Mouse (Mus musculus): ENCODE data around the gene Aip.
"Not testable (repeated sequence)": the region's sequence is repeated elsewhere in the genome, so short reads cannot be mapped to it uniquely, and the experiment has no call there.

The Aip gene

GRCm38 (mm10) chr19:4083826-4084225 is 41.8 kb downstream of the Aip start:
- ChIA-PET POLR2A (interaction anchor here in 3 of 4 experiments (0.7 to 6.7 kb wide), 16 partner anchors 10 to 199 kb away, joined by 3 to 45 read pairs (median 4); partner anchors contain the start of genes Cdk2ap2 (in 3 of the 3), Ankrd13d (in 1 of the 3), Gstp2 (in 1 of the 3) and Rad9a (in 1 of the 3)), CTCF (interaction anchor here in 3 of 4 experiments (0.6 to 2.4 kb wide), 9 partner anchors 9 to 285 kb away, joined by 3 to 11 read pairs (median 4); partner anchors contain the start of gene Cdk2ap2 (in 1 of the 3))

- POLR2A ChIA-PET, result interaction anchor here in 3 of 4 experiments (0.6 to 6.7 kb wide), 11 partner anchors 11 to 147 kb away, joined by 3 to 45 read pairs (median 4); partner anchors contain the start of genes Cdk2ap2 (in 3 of the 3) and Rad9a (in 1 of the 3)
- CTCF ChIA-PET, result interaction anchor here in 3 of 4 experiments (0.6 to 1.7 kb wide), 8 partner anchors 9 to 373 kb away, joined by 3 to 10 read pairs (median 4); partner anchors contain the start of gene Cdk2ap2 (in 1 of the 3)
Observed at GRCm38 (mm10) chr19:4083316-4083715, 42.3 kb downstream of the Aip start.

GRCm38 (mm10) chr19:4082219-4082965 is 43.3 kb downstream of the Aip start:
- POLR2A ChIA-PET, result interaction anchor here in 3 of 4 experiments (0.5 to 6.7 kb wide), 7 partner anchors 12 to 1005 kb away, joined by 3 to 45 read pairs (median 7); partner anchors contain the start of genes Cdk2ap2 (in 2 of the 3) and Ndufv1 (in 1 of the 3)
- CTCF ChIA-PET, result interaction anchor here in 2 of 4 experiments (0.6 to 1.2 kb wide), 2 partner anchors 8 to 374 kb away, joined by 3 read pairs; no protein-coding TSS in a partner anchor

- POLR2A ChIA-PET, result interaction anchor here in 2 of 4 experiments (1.0 to 6.7 kb wide), 4 partner anchors 13 to 69 kb away, joined by 3 to 45 read pairs (median 5); partner anchors contain the start of genes Cdk2ap2 (in 1 of the 2) and Ndufv1 (in 1 of the 2)
- CTCF ChIA-PET, result interaction anchor here in 1 of 4 experiments (0.8 kb wide), 1 partner anchor 29 kb away, joined by 3 read pairs; no protein-coding TSS in a partner anchor
Observed at GRCm38 (mm10) chr19:4081394-4081793, 44.3 kb downstream of the Aip start, which contains the start of gene Cabp2. Cabp2 (plus strand) TSS chr19:4081578.

- POLR2A ChIA-PET, result interaction anchor here in 2 of 4 experiments (0.6 to 6.7 kb wide), 4 partner anchors 12 to 223 kb away, joined by 3 to 45 read pairs (median 4); partner anchors contain the start of gene Cdk2ap2 (in 1 of the 2)
- CTCF ChIA-PET, result interaction anchor here in 1 of 4 experiments (0.8 kb wide), 1 partner anchor 29 kb away, joined by 3 read pairs; no protein-coding TSS in a partner anchor
Observed at GRCm38 (mm10) chr19:4080511-4081009, 45.1 kb downstream of the Aip start.

- CTCF ChIA-PET, result interaction anchor here in 1 of 4 experiments (0.6 kb wide), 1 partner anchor 107 kb away, joined by 3 read pairs; the partner anchor contains the start of gene Aldh3b2
Observed at GRCm38 (mm10) chr19:4079594-4079993, 46.1 kb downstream of the Aip start.

GRCm38 (mm10) chr19:4075531-4075930 is 50.1 kb downstream of the Aip start:
- POLR2A ChIA-PET, result no interaction called here

More at GRCm38 (mm10) chr19:4079594-4079993, 46.1 kb downstream of the Aip start:
- POLR2A ChIA-PET, result interaction anchor here in 2 of 4 experiments (1.0 to 1.5 kb wide), 3 partner anchors 14 to 28 kb away, joined by 3 read pairs; partner anchors contain the start of gene Cdk2ap2 (in 1 of the 2)

GRCm38 (mm10) chr19:4072706-4073424 is 52.8 kb downstream of the Aip start:
- ChIA-PET CTCF (interaction anchor here in 1 of 4 experiments (0.7 kb wide), 1 partner anchor 22 kb away, joined by 4 read pairs; no protein-coding TSS in a partner anchor), POLR2A (interaction anchor here in 3 of 4 experiments (0.8 to 1.8 kb wide), 4 partner anchors 15 to 156 kb away, joined by 3 to 7 read pairs (median 3); partner anchors contain the start of genes Gm49405 (in 1 of the 3) and Nudt8 (in 1 of the 3))

More at GRCm38 (mm10) chr19:4075531-4075930, 50.1 kb downstream of the Aip start:
- CTCF ChIA-PET, result no interaction called here

- POLR2A ChIA-PET, result interaction anchor here in 1 of 4 experiments (1.1 kb wide), 1 partner anchor 25 kb away, joined by 4 read pairs; the partner anchor contains the start of gene Cdk2ap2
- CTCF ChIA-PET, result no interaction called here
Observed at GRCm38 (mm10) chr19:4071406-4071805, 54.3 kb downstream of the Aip start.

- POLR2A ChIA-PET, result interaction anchor here in 2 of 4 experiments (0.7 to 1.2 kb wide), 4 partner anchors 10 to 58 kb away, joined by 3 to 4 read pairs (median 4); partner anchors contain the start of genes Cdk2ap2 (in 1 of the 2) and Ndufv1 (in 1 of the 2)
- CTCF ChIA-PET, result no interaction called here
Observed at GRCm38 (mm10) chr19:4070756-4071155, 54.9 kb downstream of the Aip start.

GRCm38 (mm10) chr19:4070311-4070710 is 55.3 kb downstream of the Aip start:
- ChIA-PET CTCF (no interaction called here), POLR2A (interaction anchor here in 2 of 4 experiments (0.7 to 1.2 kb wide), 4 partner anchors 10 to 57 kb away, joined by 3 to 4 read pairs (median 4); partner anchors contain the start of genes Cdk2ap2 (in 1 of the 2) and Ndufv1 (in 1 of the 2))

GRCm38 (mm10) chr19:4068717-4069410 is 56.8 kb downstream of the Aip start:
- ChIA-PET POLR2A (interaction anchor here in 2 of 4 experiments (0.9 to 2.7 kb wide), 9 partner anchors 9 to 133 kb away, joined by 3 to 13 read pairs (median 5); partner anchors contain the start of genes Cabp2 (in 1 of the 2), Cdk2ap2 (in 1 of the 2), Gstp3 (in 1 of the 2) and Rad9a (in 1 of the 2)), CTCF (interaction anchor here in 2 of 4 experiments (0.9 to 2.2 kb wide), 3 partner anchors 12 to 17 kb away, joined by 3 to 6 read pairs (median 5); no protein-coding TSS in a partner anchor)

- CTCF ChIA-PET, result interaction anchor here in 2 of 4 experiments (0.9 to 2.2 kb wide), 4 partner anchors 10 to 16 kb away, joined by 3 to 6 read pairs (median 4); no protein-coding TSS in a partner anchor
- POLR2A ChIA-PET, result interaction anchor here in 3 of 4 experiments (0.9 to 2.7 kb wide), 13 partner anchors 9 to 162 kb away, joined by 3 to 13 read pairs (median 4); partner anchors contain the start of genes Cabp2 (in 1 of the 3), Cdk2ap2 (in 1 of the 3), Gstp3 (in 1 of the 3) and Rad9a (in 1 of the 3)
Observed at GRCm38 (mm10) chr19:4068242-4068641, 57.4 kb downstream of the Aip start.

GRCm38 (mm10) chr19:4066877-4067276 is 58.8 kb downstream of the Aip start:
- ChIA-PET POLR2A (interaction anchor here in 2 of 4 experiments (1.5 to 2.7 kb wide), 3 partner anchors 10 to 24 kb away, joined by 4 to 13 read pairs (median 8); no protein-coding TSS in a partner anchor), CTCF (interaction anchor here in 1 of 4 experiments (1.2 kb wide), 1 partner anchor 8 kb away, joined by 3 read pairs; no protein-coding TSS in a partner anchor)

- ChIA-PET POLR2A (no interaction called here), CTCF (no interaction called here)
Observed at GRCm38 (mm10) chr19:4066280-4066679, 59.4 kb downstream of the Aip start.

GRCm38 (mm10) chr19:4064501-4064900 is 61.2 kb downstream of the Aip start:
- POLR2A ChIA-PET, CTCF ChIA-PET: not testable (repeated sequence)

Measured in embryonic stem cell, embryonic (primary cell).